9 mouse cellular contexts compared by ENCODE assay signal in the genomic region with DNA sequence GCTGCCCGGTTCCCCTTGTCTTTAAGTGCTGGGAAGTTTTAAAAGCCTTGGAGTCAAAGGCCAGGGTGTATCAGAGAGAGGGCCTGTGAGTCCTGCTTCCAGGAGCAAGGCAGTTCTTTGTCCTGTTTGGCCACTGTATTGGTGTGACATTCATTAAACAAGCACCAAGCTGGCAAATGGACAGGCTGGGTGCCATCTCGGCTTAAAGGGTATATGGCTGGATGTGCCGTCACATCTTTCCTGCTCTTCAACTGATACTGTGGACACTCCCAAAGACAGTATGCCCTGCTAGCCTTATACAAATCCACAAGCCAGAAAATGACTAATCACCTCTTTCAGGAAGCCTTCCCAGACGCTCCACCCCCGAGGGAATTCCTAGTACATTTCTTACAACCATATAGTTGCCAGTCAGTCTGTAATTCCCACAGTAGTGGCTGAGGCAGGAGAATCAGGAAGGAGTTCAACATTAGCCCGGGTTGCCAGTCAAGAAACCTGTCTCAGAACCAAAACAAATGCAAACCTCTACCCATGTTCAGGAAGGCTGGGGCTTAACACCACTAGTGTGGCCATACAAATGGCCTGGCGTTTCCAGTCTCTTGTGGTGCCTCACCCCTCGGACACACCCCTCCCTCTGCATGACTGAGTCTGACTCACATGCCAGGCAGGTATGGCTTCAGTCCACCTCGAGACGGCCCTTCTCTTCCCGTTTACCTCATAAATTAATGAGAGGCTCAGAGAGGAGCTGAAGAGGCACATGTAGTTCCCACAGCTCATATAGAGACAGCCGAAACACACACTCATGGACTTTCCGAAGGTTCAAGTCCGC.
DNase-seq lines count a peak whose midpoint lies in the region; ATAC-seq and TF ChIP-seq lines count a peak whose summit lies in the region.
"Had no signal": no experiment of that assay in that cellular context is flagged by ENCODE, and none has a peak within 500 bp of the region (broad histone marks: within the 10 kb centered on the region; RNA-seq: fewer than 3 reads in every experiment).

No protein-coding gene starts in this region.

- no peaks in the 10 kb centered on the region for H3K36me3 ChIP-seq in heart, adult 2 months (ENCODE audit: control insufficient read depth, insufficient read depth, low read length)
- no peaks in the 10 kb centered on the region for H3K36me3 ChIP-seq in liver, embryonic 11.5 days (ENCODE audit: control insufficient read depth, insufficient read depth, low read length)

- TF ChIP-seq EP300 in heart, adult 2 months (IDR thresholded peaks at IDR 0.05; ENCODE audit: insufficient read depth, low read depth, low read length), result no peak

- H3K9me3 ChIP-seq in liver, embryonic 11.5 days (ENCODE audit: control insufficient read depth, low read length), result no peaks in the 10 kb centered on the region

- peak overlapping the region; percentile 93 for H3K27ac ChIP-seq in heart, adult 2 months
- peak overlapping the region; percentile 41; the same call in 1 of the 2 replicates for H3K27ac ChIP-seq in liver, embryonic 11.5 days (ENCODE audit: low read depth, low read length)
- H3K27ac ChIP-seq: macrophage had no signal

- H3K79me2 ChIP-seq in heart, adult 2 months (replicated peaks; ENCODE audit: control insufficient read depth, insufficient read depth, low read length), result no peaks in the 10 kb centered on the region

- H3K4me3 ChIP-seq in heart, adult 2 months, result peak overlapping the region; percentile 58; the same call in 1 of the 2 replicates
- no peak overlapping the region for H3K4me3 ChIP-seq in liver, embryonic 11.5 days (ENCODE audit: low read depth, low read length)

- H3K4me1 ChIP-seq in heart, adult 2 months (ENCODE audit: control insufficient read depth, insufficient read depth, low read length), result peaks cover 36% of the 10 kb centered on the region
- H3K4me1 ChIP-seq in liver, embryonic 11.5 days (replicated peaks; ENCODE audit: control insufficient read depth, insufficient read depth, low read length), result peaks cover 37% of the 10 kb centered on the region

- H3K4me2 ChIP-seq in liver, embryonic 11.5 days, result peak overlapping the region; percentile 70

- intact Hi-C loops in heart, adult 2 months (cut with DNase I), result loop anchor here (2.0 to 5.0 kb wide), 2 partner anchors 15 to 38 kb away; no protein-coding TSS in a partner anchor

- no peak for TF ChIP-seq CTCF in heart, adult 2 months (IDR thresholded peaks at IDR 0.05)

- H3K9ac ChIP-seq in heart, adult 2 months (ENCODE audit: low read depth, low read length), result peak overlapping the region; percentile 57
- H3K9ac ChIP-seq in liver, embryonic 11.5 days (ENCODE audit: low read depth, low read length), result peak overlapping the region; percentile 39; the same call in 1 of the 2 replicates

- no peak for ATAC-seq in liver, embryonic 11.5 days (replicated peaks; ENCODE audit: low FRiP score)
- no peak for ATAC-seq in granulocyte monocyte progenitor cell, adult 5-6 weeks (replicated peaks; ENCODE audit: poor library complexity, severe bottlenecking)

- no peak for TF ChIP-seq POLR2A in heart, adult 2 months (IDR thresholded peaks at IDR 0.05; ENCODE audit: insufficient read depth, low read depth, low read length)

- 47% methylated on average over 14 of the region's 14 CpGs for WGBS in heart, adult 2 months
- 61% methylated on average over 14 of the region's 14 CpGs for WGBS in liver, embryonic 11.5 days

- no peaks in the 10 kb centered on the region for H3K27me3 ChIP-seq in heart, adult 2 months (ENCODE audit: control insufficient read depth, insufficient read depth, low read length)
- H3K27me3 ChIP-seq in liver, embryonic 11.5 days (replicated peaks; ENCODE audit: control insufficient read depth, insufficient read depth, low read length), result peaks cover 18% of the 10 kb centered on the region

- DNase-seq in heart, adult 2 months, result no peak
- DNase-seq in heart, adult 11 months, result no peak
- DNase-seq in urinary bladder, postnatal 36 days (ENCODE audit: low spot score in 2 of 2), result peak; percentile 58 to 69
- no peak for DNase-seq in urinary bladder, adult 2 months (ENCODE audit: low spot score)
- no peak for DNase-seq in liver, embryonic 11.5 days (ENCODE audit: low spot score)
- DNase-seq in adrenal gland, postnatal 14 days, result no peak
- DNase-seq in right cerebral cortex, postnatal 4 days, result no peak

Comparison
In these comparisons a context has a peak if more than half of its experiments do, and no peak if none do; other contexts are left out.
1. DNase-seq: peak in urinary bladder, postnatal 36 days (2 of 2); none in heart, adult 2 months (0 of 2), heart, adult 11 months (single experiment), urinary bladder, adult 2 months (single experiment), liver, embryonic 11.5 days (single experiment), adrenal gland, postnatal 14 days (single experiment) and right cerebral cortex, postnatal 4 days (single experiment).